Mouse (Mus musculus): ENCODE results near the gene Sh3bp5.

DNA sequence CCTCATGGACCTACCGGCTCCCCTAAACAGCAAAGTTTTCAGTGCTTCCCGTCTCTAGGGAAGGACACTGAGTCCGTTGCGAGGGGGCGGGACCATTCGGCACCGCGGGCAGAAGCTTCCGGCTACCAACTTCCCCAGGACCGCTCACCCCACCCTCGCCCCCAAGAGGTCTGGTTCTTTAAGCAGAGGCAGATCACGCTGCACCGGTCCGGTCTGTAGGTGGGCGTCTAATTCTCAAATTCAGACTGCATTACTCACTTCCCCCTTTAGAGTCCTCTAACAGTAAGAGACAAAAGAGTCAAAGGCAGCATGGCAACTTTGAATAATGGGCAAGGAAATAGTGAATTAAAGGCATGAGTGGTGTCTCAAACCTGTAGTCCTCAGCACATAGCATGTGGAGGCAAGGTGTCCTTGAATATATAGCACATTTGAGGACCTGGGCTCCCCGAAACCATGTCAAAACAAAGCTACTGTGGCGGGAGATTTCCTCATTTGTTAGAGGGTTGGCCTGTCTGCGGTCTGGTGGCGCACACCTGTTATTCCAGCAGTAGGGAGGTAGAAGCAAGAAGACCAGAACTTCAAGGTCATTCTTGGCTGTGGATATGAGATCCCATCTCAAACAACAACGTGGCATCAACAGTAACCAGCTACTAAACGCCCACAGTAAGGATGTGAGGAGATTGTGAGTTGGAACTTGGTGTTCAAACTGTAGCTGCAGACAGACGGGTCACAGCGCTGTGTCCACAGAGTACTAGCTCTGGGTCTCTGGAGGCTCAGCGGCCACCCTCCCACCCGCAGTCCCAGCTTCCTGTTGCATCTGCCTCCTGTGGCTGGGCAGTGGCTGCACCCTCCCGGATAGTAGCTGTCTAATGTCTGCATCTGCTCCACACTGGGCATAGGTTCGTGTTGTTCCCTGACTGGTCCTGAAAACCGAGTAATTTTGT lies 111.8 kb downstream of the Sh3bp5 start, which contains the start of gene Dnah1:
- peak; percentile 19; the same call in 1 of the 2 replicates for TF ChIP-seq CTCF (IDR thresholded peaks at IDR 0.05; ENCODE audit: low read depth)
- TF ChIP-seq EP300 (IDR thresholded peaks at IDR 0.05; ENCODE audit: low read depth) = no peak

Measured in liver, postnatal 0 days (tissue).